Mouse (Mus musculus): Measurements from ENCODE around the gene Ubash3b.

The Ubash3b gene

DNA sequence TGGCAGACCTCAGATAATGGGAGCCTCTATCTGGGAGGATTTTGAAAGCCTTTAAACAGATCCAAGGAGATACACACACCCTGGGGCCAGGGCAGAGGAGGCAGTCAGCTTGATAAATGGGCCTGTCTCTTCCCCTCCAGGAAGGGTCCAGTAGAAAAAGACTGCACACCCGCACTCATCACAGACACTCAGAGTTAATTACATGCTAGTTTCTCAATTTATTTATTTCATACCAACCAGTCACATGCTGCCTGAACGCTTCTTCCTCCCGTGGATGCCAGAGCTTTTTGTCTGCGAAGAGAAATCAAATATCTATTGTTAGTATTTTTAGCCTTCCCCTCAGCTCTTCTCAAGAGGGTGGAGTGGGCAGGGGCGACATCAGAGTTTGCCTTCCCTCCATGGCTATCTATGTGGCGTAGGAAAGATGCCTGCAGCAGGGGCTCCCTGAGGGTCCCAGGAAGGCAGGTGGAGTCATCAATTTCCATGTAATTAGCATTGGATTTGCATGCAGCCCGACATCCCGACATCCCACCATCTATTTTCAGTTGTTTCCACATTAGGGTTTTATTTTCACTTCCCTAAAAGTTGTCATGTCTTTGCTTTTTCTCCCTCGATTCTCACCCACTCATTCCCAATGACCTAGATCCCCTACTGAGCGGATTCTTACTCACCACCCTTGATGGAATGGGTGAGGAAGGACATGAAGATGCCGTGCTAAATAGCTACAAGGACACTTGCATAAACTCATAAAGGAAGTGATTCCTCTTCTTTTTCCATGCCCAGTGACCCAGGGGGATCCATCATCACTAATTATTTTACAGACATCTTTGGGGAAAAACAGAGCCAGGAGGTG lies 110.2 kb downstream of the Ubash3b start:
- DNase-seq (ENCODE audit: low spot score in 2 of 2): no peak

DNA sequence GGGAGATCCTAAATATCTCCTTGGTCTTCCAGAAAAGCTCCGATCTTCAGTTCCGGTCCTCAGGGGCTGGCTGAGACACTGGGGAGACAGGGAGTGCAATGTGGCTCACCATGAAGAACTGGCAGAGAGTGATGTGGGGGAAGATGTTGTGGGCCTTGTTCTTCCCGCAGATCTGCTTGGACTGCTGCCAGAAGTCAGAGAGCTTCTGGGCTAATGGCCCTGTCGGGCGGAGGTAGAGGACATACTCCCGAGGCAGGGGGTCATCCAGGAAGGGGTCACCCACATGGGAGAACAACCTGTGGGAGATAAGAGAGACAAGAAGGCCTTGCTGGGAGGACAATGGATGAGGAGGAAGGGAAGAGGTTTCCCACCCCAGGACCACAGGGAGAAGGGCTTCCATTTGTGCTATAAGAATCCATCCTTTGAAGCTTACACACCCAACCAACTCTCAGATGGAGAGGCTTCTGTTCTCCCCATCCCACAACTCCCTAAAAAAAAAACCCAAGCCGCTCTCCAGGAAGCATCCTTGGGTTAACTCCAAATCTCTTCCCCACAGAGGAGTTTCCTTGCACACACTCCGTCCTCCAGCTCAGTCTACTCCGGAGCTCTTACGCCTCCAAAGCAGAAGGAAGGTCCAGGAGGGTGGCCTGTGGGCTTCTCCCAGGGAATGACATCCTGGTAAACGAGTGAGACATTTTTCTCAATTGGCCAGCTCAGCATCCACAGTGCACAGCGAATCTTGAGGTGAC lies 111.0 kb downstream of the Ubash3b start:
- DNase-seq (ENCODE audit: low spot score in 2 of 2): no peak

DNA sequence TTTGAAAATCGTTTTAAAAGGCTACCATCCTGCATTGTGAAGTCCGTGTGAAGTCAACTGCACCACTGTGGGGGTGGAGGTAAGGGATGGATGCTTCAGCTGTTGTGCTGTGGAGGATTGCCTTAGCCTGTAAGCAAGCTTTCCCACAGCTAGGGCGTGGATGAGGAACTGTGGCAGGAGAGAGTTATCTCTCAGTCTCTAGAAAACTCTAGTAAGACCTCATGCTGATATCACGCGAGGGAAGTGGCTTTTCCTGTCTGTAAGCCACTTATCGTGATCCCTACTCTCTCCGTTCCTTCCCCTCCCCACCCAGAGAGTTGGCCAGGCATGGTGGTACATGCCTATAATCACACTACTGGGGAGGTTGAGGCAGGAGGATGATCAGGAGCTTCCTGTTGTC lies 112.2 kb downstream of the Ubash3b start:
- no peak for DNase-seq (ENCODE audit: low spot score in 2 of 2)

DNA sequence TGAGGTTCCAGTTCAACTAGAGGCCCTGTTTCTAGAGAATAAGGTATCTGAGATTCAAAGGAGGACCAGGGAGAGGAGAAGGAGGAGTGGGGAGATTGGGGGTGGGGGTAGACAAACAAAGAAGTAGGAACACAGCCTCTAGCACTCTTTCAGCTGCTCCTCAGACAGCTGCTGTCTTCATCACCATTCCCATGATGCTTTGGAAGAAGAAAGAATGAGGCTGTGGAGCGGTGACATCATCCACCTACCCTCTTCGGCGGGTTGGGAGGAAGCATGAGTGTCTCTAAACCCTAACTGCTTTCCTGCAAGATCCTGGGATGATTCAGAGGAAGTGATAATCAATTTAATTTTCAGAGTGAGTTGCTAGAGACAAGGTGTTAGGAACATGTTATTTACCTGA lies 112.7 kb downstream of the Ubash3b start:
- DNase-seq (ENCODE audit: low spot score in 2 of 2): no peak

DNA sequence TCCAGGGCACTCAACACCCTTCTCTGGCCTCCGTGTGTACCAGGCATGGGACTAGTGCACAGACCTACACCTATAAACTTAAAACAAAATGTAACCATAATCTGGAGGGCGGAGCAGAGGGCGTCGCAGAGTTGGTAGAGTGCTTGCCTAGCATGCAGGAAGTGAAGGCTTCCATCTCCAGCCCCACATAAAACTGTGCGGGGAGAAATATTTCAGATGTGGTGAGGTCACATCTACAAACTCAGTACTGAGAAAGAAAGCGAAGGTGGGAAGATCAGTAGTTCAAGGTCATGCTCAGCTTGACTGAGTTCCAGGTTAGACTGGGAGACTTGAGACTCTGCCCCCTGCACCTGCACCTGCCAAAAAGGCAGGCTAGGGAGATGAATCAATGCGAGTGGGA lies 113.3 kb downstream of the Ubash3b start:
- DNase-seq (ENCODE audit: low spot score in 2 of 2): no peak

DNA sequence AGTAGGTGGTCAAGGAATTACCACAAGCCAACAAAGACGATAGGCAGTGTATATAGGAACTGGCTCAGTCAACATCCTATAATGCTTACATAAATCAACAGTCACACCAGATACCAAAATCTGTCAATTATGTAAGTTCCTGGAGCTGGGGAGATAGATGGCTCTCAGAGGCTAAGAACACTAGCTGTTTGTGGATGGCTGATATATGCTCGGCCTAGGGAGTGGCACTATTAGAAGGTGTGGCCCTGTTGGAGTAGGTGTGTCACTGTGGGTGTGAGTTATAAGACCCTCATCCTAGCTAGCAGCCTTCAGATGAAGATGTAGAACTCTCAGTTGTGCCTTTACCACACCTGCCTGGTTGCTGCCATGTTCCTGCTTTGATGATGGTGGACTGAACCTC lies 113.8 kb downstream of the Ubash3b start:
- no peak for DNase-seq (ENCODE audit: low spot score in 2 of 2)

DNA sequence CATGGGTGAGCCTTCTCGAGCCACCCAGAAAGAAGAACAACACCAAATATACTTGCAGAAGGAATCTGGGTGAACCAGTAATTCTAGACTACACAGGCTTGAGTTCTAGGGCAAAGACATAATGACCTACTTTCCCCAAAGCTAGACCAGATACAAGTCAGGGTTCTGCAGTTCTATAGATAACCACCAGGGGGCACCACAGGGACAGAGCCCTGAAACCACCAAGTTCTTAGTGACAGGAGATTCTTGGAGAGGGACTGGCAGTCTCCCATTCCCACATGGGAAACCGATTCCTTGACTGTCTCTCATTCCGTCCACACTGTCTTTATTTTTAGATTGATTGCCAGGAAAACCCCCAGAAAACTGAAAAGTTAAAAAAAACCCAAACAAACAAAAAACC lies 116.9 kb downstream of the Ubash3b start:
- peak; percentile 60 to 84 for DNase-seq (ENCODE audit: low spot score in 2 of 2)

DNA sequence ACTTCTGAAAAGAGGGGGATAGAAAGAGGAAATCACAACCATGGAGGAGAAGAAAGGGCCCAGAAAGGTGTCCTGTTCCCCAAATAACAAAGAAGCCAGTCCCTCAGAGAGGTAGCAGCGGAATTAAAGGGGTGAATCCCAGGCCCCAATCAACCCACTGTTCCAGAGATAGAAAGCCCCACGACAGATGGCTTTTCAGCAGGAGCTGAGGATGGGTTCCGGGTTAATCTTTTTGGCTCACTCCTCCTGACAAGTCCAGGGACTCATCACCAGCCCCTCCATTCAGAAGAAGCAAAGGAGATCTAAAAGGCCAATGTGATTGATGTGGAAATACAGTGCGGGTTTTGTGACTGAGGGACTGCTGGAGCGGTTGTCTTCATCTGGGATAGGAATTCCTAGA lies 117.9 kb downstream of the Ubash3b start:
- DNase-seq (ENCODE audit: low spot score in 2 of 2): no peak

DNA sequence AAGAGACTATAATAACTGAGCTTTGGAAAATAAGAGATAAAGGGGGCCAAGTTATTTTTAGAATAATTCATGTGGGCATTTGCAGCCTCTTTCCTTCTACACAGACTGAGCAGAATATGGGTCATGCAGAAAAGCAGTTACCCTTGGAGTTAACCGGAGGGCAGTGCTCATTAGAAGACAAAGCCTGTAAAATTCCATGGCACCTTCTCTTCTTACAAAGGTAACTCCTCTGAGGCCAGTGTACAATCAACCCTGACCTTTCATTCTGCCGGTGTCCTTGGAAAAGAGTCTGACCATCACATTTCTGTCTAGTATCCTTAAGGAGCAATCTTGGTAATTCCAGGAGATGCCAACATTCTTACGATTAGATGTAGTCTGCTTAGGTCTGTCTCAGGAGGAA lies 120.1 kb downstream of the Ubash3b start:
- DNase-seq (ENCODE audit: low spot score in 2 of 2): no peak

DNA sequence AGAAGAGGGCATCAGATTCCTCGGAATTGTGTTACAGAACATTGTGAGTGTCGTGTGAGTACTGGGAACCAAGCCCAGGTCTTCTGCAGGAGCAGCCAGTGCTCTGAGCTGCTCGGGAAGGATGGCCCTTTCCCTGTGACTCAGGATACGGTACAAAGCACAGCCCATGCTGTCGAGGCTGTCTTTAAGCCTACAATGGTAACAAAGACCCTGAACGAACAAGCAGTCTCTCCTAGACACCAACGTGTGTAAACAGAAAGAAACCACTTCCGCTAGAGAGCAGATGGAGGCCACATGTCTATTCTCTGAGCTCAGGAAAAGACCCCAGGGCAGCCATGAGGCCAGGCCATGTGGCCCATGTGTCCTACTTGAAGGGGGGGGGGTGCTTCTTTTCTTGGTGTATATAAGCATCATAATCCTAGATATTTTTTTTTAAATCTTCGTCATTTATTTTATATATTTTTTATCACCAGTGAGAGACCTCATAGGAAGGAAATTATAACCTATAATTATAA lies 123.3 kb downstream of the Ubash3b start:
- no peak for DNase-seq (ENCODE audit: low spot score in 2 of 2)

DNA sequence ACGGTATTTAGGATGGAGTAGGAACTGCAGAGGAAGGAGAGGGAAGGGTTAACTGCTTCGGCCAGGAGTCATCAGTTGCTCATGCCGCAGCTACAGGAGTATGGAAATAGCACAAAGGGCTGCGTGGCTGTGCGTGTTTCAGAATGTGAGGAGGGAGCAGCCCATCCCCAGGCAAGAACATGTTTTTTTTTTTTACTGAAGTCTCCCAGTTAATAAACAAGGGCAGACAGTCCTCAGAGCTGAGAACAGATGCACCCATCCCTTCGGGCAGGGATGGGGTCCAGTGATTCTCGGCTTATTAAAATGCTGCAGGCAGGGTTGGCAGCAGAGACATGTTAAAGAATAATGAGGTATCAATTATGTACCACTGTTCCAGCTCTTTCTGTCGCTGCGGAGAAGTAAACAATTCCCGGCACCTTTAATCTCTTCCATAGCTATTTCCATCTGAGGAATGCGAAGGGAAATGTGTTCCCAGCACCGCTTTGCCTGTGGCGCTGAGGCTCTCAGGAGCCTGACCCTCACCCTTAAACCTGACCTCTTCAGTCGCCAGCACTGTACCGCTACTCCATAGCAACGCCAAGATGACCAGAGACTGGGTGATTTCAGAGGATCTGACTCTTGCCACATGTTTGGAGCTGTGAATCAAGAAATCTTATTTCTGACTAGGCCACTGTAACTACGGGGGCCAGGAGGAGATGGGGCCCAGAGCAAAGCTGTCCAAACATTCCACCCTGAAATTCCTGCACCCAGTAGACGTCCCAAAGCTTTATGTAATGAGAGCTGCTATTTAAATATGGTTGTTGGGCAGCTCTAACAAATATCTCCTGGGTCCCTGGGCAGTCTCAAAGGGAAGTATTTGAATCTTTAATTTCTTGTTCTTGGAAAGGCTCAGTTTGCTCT lies 129.7 kb downstream of the Ubash3b start:
- DNase-seq (ENCODE audit: low spot score in 2 of 2): no peak

DNA sequence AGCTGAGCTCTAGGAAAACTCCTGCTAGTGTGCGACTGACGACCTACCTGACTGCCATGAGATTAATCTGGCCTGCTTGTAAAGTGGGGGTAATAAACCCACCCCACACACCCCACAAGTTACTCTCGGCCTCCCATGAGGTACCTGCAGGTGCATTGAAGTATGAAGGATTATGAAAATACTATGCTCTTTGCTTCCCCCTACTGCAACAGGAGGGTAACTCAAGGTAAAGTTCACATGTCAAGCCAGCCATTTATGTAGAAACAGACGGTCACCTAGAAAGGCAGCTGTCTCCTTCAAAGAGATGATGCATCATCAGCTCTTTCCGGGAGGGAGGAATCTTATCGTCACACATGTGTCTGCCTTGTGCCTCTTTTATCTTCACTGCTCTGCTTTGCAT lies 131.7 kb downstream of the Ubash3b start:
- no peak for DNase-seq (ENCODE audit: low spot score in 2 of 2)

DNA sequence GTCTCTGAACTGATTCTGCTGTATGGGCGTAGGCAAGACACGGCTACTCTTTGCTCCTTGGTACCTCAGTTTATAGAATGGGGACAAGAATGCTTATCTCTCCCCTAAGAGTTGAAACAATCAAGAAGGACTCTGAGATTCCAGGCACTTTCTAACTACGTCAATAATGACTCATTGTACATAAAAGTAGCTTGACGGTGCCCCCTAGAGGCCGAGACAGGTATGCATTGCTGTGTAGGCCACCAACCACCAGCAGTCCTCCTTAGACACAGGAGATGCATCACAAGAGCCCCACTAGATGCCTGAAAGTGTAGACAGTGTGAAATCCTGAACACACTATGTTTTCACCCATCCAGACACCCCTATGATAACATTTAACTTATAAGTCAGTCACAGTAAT lies 133.0 kb downstream of the Ubash3b start:
- DNase-seq (ENCODE audit: low spot score in 2 of 2): no peak

DNA sequence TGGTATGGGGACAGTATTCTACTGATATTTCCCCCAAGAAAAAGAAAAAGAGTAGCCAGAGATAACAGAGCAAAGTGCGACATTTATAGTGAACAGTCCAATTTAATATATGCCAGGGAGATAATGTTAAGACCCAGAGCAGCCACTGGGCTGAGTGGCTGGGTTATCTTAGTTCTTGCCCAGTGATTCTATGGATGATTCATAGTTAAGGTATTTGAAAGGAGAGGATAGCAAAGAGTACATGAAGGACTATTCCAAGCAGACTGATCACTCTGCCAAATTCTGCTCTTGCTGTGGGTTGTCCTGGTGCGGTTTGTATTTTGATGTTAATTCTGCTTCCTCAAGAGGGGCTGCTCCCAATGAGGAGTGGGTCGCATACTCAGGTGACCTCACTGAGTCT lies 139.8 kb downstream of the Ubash3b start:
- DNase-seq (ENCODE audit: low spot score in 2 of 2): no peak

DNA sequence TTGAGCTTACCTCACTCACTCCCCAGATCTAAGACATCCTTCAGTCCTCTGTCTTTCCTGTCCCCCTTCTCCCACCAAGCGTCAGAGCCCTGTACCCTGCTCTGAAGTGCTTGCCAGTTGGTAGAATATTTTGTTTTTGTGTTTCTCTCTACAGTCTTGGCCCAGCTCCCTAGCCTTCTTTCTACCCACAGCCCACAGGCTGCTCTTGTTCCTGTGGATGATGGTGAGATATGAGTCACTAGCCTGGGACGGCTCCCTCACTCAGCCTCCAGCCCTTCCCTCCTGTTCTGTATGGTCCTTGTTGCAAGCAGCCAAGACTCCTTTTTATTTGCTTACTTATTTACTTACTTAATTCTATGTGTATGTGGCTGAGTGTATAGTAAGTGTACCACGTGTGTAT lies 141.0 kb downstream of the Ubash3b start:
- no peak for DNase-seq (ENCODE audit: low spot score in 2 of 2)

DNA sequence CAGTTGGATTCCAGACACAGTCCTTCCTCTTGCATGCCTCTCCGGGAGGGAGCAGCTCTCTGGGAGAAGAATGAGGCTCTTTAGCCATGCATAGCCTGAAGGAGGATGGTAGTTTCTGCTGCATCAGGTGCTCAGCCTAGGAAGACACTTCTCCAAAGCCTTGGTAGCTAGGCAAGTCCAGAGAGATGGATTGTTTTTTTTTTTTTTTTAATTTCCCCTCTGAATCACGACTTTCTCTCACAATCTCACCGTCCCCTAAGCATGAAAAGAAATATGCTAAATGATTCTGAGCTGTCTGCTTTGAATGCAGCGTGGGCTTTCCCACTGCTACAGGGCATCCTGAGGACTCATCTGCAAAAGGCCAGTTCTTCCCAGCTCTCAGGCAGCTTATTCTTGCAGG lies 147.0 kb downstream of the Ubash3b start:
- no peak for DNase-seq (ENCODE audit: low spot score in 2 of 2)

DNA sequence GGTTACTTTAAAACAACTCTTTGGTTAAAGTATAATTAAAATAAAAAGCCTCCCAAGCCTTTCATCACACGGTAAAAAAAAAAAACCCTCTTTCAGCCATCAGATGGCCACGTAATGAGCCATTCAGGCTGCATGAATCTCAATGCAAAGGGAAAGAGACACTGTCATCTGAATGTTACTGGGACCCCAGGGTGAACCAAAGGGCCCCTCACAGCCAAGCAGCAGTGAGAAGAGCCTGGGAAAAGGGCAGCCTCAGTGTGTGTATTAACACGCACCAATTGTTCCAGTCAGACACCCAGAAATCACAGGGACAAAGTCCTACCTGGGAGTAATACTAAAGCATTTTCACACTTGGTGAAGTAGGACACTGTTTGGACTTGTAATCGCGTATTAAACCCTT lies 149.0 kb downstream of the Ubash3b start:
- no peak for DNase-seq (ENCODE audit: low spot score in 2 of 2)

DNA sequence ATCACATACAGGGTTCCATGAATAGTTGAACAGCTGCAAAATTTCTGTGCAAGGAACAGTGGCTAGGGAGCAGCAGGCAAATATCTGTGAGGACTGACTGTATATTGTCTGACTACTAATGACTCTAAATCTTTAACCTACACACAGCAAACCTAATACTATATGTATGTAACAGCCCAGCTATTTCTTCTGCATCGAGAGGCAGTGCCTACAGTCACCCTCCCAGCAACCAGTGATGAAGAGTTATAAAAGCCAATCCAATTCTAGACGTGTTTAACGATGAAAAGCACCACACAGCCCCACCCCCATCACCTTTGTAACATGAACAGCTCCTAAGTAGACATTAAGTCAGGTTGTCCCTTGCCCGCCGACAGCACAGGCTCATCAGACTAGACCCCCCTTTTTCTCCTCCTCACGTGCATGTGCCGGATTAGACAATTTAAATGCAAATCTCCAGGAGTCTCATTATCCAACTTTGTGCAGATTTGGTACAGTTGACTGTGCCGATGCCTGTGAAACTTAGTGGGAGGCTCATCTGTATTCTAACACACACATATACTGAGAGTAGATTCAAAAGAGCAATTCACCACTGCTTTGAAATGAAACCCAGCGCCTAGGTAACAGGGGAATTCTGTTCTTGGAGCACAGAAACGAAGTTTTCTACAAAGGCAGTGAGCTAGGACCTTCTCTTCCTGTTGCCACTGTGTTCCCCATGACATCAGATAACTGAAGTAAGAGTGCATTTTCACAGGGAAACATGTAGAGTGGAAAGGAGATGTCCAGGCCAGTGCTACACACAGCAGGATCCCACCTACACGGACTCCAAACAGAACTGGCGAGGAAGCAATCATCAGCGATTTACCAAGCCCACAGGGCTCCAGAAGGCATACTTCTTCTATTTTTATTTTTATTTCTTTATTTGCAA lies 149.7 kb downstream of the Ubash3b start:
- DNase-seq (ENCODE audit: low spot score in 2 of 2): no peak

DNA sequence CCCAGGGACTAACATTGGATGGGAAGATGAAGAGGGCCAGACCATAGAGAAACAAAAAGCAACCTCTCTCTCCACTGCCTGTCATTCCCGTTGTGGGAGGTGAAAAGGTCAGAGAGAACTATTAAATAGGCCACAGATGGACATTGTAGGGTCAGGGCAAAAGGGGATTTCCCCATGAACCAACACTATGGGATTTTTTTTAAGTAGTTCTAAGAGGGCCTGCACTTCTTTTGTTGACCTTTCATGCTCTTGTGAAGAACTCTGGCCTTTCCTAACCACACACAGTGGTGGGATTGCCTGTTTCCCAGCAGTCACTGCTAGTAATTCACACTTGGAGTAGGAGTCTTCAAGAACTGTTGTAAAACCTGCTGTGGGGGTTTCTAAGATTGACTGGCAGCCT lies 153.7 kb downstream of the Ubash3b start:
- no peak for DNase-seq (ENCODE audit: low spot score in 2 of 2)

DNA sequence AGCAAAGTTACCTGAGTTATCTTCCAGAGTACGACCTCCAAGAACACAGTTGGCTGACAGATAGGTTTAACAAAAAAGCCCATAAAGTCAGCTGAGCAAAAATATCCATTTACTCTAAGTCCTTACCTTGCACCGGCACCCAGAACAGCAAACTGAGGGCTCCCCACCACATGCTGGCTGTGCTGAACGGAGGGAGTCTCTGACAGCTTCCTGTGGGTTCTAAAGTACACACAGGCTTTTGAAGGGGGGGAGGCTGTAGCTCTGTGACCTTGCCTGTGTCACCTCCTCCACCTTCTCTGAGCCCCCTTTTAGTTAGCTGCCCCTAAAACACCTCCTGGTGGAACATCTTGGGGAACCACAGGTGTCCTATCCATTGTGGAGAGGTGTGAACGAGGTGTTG lies 157.1 kb downstream of the Ubash3b start, which contains the start of gene Crtam:
Gene Crtam, minus strand, starts transcription at position 214 of the 400 bp plus-strand sequence.
- no peak for DNase-seq (ENCODE audit: low spot score in 2 of 2)
